Mouse (Mus musculus): ENCODE data around the gene Dtx3l.
"Not testable (repeated sequence)": the region's sequence is repeated elsewhere in the genome, so short reads cannot be mapped to it uniquely, and the experiment has no call there.

Gene Dtx3l

GRCm38 (mm10) chr16:35924341-35924740 lies 14.6 kb downstream of the Dtx3l start:
- DNase-seq (ENCODE audit: low spot score) = no peak

- no peak for DNase-seq (ENCODE audit: low spot score)
Observed at GRCm38 (mm10) chr16:35923546-35924198, 15.3 kb downstream of the Dtx3l start.

GRCm38 (mm10) chr16:35922301-35922895 lies 16.6 kb downstream of the Dtx3l start:
- DNase-seq (ENCODE audit: low spot score) = no peak

GRCm38 (mm10) chr16:35921676-35922235 lies 17.2 kb downstream of the Dtx3l start:
- DNase-seq (ENCODE audit: low spot score) = no peak

GRCm38 (mm10) chr16:35918721-35919543 lies 20.0 kb downstream of the Dtx3l start:
- DNase-seq (ENCODE audit: low spot score) = no peak

GRCm38 (mm10) chr16:35914301-35914700 lies 24.6 kb downstream of the Dtx3l start:
- DNase-seq (ENCODE audit: low spot score) = no peak

GRCm38 (mm10) chr16:35913526-35913925 lies 25.4 kb downstream of the Dtx3l start:
- no peak for DNase-seq (ENCODE audit: low spot score)

GRCm38 (mm10) chr16:35911449-35911848 lies 27.5 kb downstream of the Dtx3l start:
- no peak for DNase-seq (ENCODE audit: low spot score)

- DNase-seq (ENCODE audit: low spot score) = no peak
Observed at GRCm38 (mm10) chr16:35907432-35908201, 31.3 kb downstream of the Dtx3l start.

- no peak for DNase-seq (ENCODE audit: low spot score)
Observed at GRCm38 (mm10) chr16:35906887-35907286, 32.1 kb downstream of the Dtx3l start.

- DNase-seq (ENCODE audit: low spot score) = no peak
Observed at GRCm38 (mm10) chr16:35905819-35906485, 33.0 kb downstream of the Dtx3l start.

- DNase-seq (ENCODE audit: low spot score) = no peak
Observed at GRCm38 (mm10) chr16:35905355-35905754, 33.6 kb downstream of the Dtx3l start.

GRCm38 (mm10) chr16:35904121-35904736 lies 34.7 kb downstream of the Dtx3l start:
- DNase-seq (ENCODE audit: low spot score) = no peak

GRCm38 (mm10) chr16:35903014-35903640 lies 35.8 kb downstream of the Dtx3l start:
- no peak for DNase-seq (ENCODE audit: low spot score)

GRCm38 (mm10) chr16:35900541-35900940 lies 38.4 kb downstream of the Dtx3l start:
- no peak for DNase-seq (ENCODE audit: low spot score)

- DNase-seq (ENCODE audit: low spot score) = no peak
Observed at GRCm38 (mm10) chr16:35894997-35895396, 44.0 kb downstream of the Dtx3l start.

- not testable (repeated sequence) for DNase-seq (ENCODE audit: low spot score)
Observed at GRCm38 (mm10) chr16:35891603-35892002, 47.3 kb downstream of the Dtx3l start.

- peak; percentile 23 for DNase-seq (ENCODE audit: low spot score)
Observed at GRCm38 (mm10) chr16:35890645-35891044, 48.3 kb downstream of the Dtx3l start.

- no peak for DNase-seq (ENCODE audit: low spot score)
Observed at GRCm38 (mm10) chr16:35888910-35889309, 50.0 kb downstream of the Dtx3l start.

- no peak for DNase-seq (ENCODE audit: low spot score)
Observed at GRCm38 (mm10) chr16:35888174-35888573, 50.8 kb downstream of the Dtx3l start.
